Mouse (Mus musculus) liver, embryonic 14.5 days (tissue): ENCODE results near the gene Prkaca.

Experiments
- CTCF ChIP-seq: IDR thresholded peaks from 2 replicates; pipeline ENCODE4 v1.5.1; 2016; ENCODE audit warnings: antibody characterized with exemption, low read depth, control low read depth
- EP300 ChIP-seq: IDR thresholded peaks from 2 replicates; pipeline ENCODE4 v1.6.1; 2016; ENCODE audit warnings: antibody characterized with exemption, low read depth

GRCm38 (mm10) chr8:84023085-84023484, 50.3 kb downstream of the Prkaca start:
- TF ChIP-seq CTCF (no peak), EP300 (no peak)
